Mouse (Mus musculus): ENCODE data around the gene Iqcf1. TPM values are rescaled to one million over a fixed set of nuclear protein-coding genes. Genes with fewer than 3 reads are reported as not detected.

Gene Iqcf1
- polyA plus RNA-seq, 1 experiment from 2014 or later, result not detected

DNA sequence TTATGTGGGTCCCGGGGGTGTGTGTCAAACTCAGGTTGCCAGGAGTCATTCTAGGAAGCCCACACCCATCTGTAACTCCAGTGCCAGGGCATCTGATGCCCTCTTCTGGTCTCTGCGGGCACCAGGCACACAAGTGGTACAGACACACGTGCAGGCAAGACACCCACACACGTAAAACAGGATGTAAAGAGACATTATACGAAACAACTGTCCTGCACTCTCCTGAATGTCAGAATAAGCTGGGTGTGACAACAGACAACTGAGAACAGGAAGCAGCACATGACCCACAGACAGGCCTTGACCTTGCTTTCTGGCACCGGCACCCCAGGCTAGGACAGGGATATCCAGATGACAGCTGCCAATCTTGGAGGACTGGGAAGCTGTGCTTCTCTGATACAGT is 30.4 kb upstream of the Iqcf1 start:
- WGBS, result 56% methylated on average over 6 of the region's 6 CpGs
- no peak for DNase-seq (ENCODE audit: low spot score)
- TF ChIP-seq EP300 (optimal IDR thresholded peaks at IDR 0.05), result no peak
- peak; percentile 43 for TF ChIP-seq CTCF (IDR thresholded peaks at IDR 0.05; ENCODE audit: low read depth)

GRCm38 (mm10) chr9:106469776-106470175 is 30.0 kb upstream of the Iqcf1 start:
- no peaks in the 10 kb centered on the region for H3K9me3 ChIP-seq (ENCODE audit: control insufficient read depth, low read length)
- no peak overlapping the region for H3K4me3 ChIP-seq (ENCODE audit: low read depth, low read length)
- peaks cover 7% of the 10 kb centered on the region for H3K4me1 ChIP-seq (replicated peaks; ENCODE audit: control insufficient read depth, insufficient read depth)
- WGBS, result 63% methylated on average over 9 of the region's 9 CpGs
- no peak overlapping the region for H3K27ac ChIP-seq (replicated peaks)
- H3K9ac ChIP-seq (ENCODE audit: low read length), result no peak overlapping the region
- TF ChIP-seq EP300 (optimal IDR thresholded peaks at IDR 0.05) (no peak), CTCF (IDR thresholded peaks at IDR 0.05; ENCODE audit: low read depth) (no peak)
- H3K36me3 ChIP-seq (ENCODE audit: control insufficient read depth, insufficient read depth, low read length), result no peaks in the 10 kb centered on the region
- H3K27me3 ChIP-seq (ENCODE audit: control insufficient read depth, insufficient read depth, low read length), result peaks cover 2% of the 10 kb centered on the region; the same call in 1 of the 2 replicates
- no peak overlapping the region for H3K4me2 ChIP-seq (replicated peaks; ENCODE audit: low read depth)
- DNase-seq (ENCODE audit: low spot score) (no peak), ATAC-seq (ENCODE audit: low FRiP score, low TSS enrichment) (no peak)

More for the DNA sequence above, 30.4 kb upstream of the Iqcf1 start:
- no peak for ATAC-seq (ENCODE audit: low FRiP score, low TSS enrichment)
- peaks cover 2% of the 10 kb centered on the region; the same call in 1 of the 2 replicates for H3K27me3 ChIP-seq (ENCODE audit: control insufficient read depth, insufficient read depth, low read length)
- no peaks in the 10 kb centered on the region for H3K9me3 ChIP-seq (ENCODE audit: control insufficient read depth, low read length)
- no peak overlapping the region for H3K4me3 ChIP-seq (ENCODE audit: low read depth, low read length)
- no peak overlapping the region for H3K27ac ChIP-seq (replicated peaks)
- H3K4me1 ChIP-seq (replicated peaks; ENCODE audit: control insufficient read depth, insufficient read depth), result peaks cover 4% of the 10 kb centered on the region; the same call in 1 of the 2 replicates
- no peaks in the 10 kb centered on the region for H3K36me3 ChIP-seq (ENCODE audit: control insufficient read depth, insufficient read depth, low read length)
- H3K9ac ChIP-seq (ENCODE audit: low read length), result no peak overlapping the region
- no peak overlapping the region for H3K4me2 ChIP-seq (replicated peaks; ENCODE audit: low read depth)

- Histone ChIP-seq H3K36me3 (ENCODE audit: control insufficient read depth, insufficient read depth, low read length) (no peaks in the 10 kb centered on the region), H3K27ac (replicated peaks) (0 out of 2 replicates have a peak overlapping the region, but pooled peaks have one; percentile 40), H3K9me3 (ENCODE audit: control insufficient read depth, low read length) (no peaks in the 10 kb centered on the region), H3K4me1 (replicated peaks; ENCODE audit: control insufficient read depth, insufficient read depth) (peaks cover 8% of the 10 kb centered on the region), H3K27me3 (ENCODE audit: control insufficient read depth, insufficient read depth, low read length) (no peaks in the 10 kb centered on the region), H3K4me2 (replicated peaks; ENCODE audit: low read depth) (peak overlapping the region; percentile 38), H3K9ac (ENCODE audit: low read length) (no peak overlapping the region), H3K4me3 (ENCODE audit: low read depth, low read length) (no peak overlapping the region)
- no peak for DNase-seq (ENCODE audit: low spot score)
- WGBS, result 74% methylated on average over 14 of the region's 14 CpGs
- TF ChIP-seq CTCF (IDR thresholded peaks at IDR 0.05; ENCODE audit: low read depth) (no peak), EP300 (optimal IDR thresholded peaks at IDR 0.05) (no peak)
- no peak for ATAC-seq (ENCODE audit: low FRiP score, low TSS enrichment)
Observed at GRCm38 (mm10) chr9:106470991-106471750, 28.6 kb upstream of the Iqcf1 start.

DNA sequence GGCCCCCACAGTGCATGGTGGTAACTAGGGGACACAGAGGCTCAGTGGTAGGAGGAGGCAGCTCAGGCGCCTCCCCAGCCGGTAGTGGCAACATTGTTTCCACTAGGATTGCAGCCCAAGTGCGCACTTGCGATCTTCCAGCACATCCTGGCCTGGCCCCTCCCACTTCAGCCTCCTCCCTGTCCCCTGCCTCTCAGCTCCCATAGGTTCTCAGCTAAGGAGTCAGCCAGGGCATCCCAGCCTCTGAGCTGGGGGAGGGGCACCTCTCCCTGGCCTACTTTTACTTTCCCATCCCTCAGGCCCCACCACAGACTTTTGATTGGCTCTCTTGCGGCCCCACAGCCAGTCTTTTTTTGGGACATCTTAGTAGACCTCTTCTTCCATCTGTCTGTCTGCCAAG is 27.9 kb upstream of the Iqcf1 start:
- H3K36me3 ChIP-seq (ENCODE audit: control insufficient read depth, insufficient read depth, low read length), result no peaks in the 10 kb centered on the region
- DNase-seq (ENCODE audit: low spot score) (peak; percentile 37), ATAC-seq (ENCODE audit: low FRiP score, low TSS enrichment) (no peak; the same call in 1 of the 2 replicates)
- 19% methylated on average over 5 of the region's 5 CpGs for whole genome bisulfite sequencing
- peak overlapping the region; percentile 78 for H3K27ac ChIP-seq (replicated peaks)
- H3K9me3 ChIP-seq (ENCODE audit: control insufficient read depth, low read length), result no peaks in the 10 kb centered on the region
- TF ChIP-seq EP300 (optimal IDR thresholded peaks at IDR 0.05) (no peak), CTCF (IDR thresholded peaks at IDR 0.05; ENCODE audit: low read depth) (peak; percentile 35; the same call in 1 of the 2 replicates)
- no peak overlapping the region for H3K4me3 ChIP-seq (ENCODE audit: low read depth, low read length)
- H3K4me1 ChIP-seq (replicated peaks; ENCODE audit: control insufficient read depth, insufficient read depth), result peaks cover 8% of the 10 kb centered on the region
- H3K4me2 ChIP-seq (replicated peaks; ENCODE audit: low read depth), result peak overlapping the region; percentile 38
- H3K9ac ChIP-seq (ENCODE audit: low read length), result no peak overlapping the region
- H3K27me3 ChIP-seq (ENCODE audit: control insufficient read depth, insufficient read depth, low read length), result no peaks in the 10 kb centered on the region

- Histone ChIP-seq H3K4me1 (replicated peaks; ENCODE audit: control insufficient read depth, insufficient read depth) (peaks cover 8% of the 10 kb centered on the region), H3K27me3 (ENCODE audit: control insufficient read depth, insufficient read depth, low read length) (no peaks in the 10 kb centered on the region), H3K4me3 (ENCODE audit: low read depth, low read length) (no peak overlapping the region), H3K9me3 (ENCODE audit: control insufficient read depth, low read length) (no peaks in the 10 kb centered on the region), H3K27ac (replicated peaks) (peak overlapping the region; percentile 78), H3K9ac (ENCODE audit: low read length) (no peak overlapping the region), H3K36me3 (ENCODE audit: control insufficient read depth, insufficient read depth, low read length) (no peaks in the 10 kb centered on the region), H3K4me2 (replicated peaks; ENCODE audit: low read depth) (no peak overlapping the region)
- no peak for ATAC-seq (ENCODE audit: low FRiP score, low TSS enrichment)
- WGBS, result 63% methylated on average over 4 of the region's 4 CpGs
- no peak for DNase-seq (ENCODE audit: low spot score)
- TF ChIP-seq EP300 (optimal IDR thresholded peaks at IDR 0.05) (no peak), CTCF (IDR thresholded peaks at IDR 0.05; ENCODE audit: low read depth) (no peak)
Observed at GRCm38 (mm10) chr9:106472321-106472720, 27.4 kb upstream of the Iqcf1 start.
